Mouse (Mus musculus) left cerebral cortex, adult 8-10 months (tissue): ENCODE results near the gene Sh3bp5. TPM values are rescaled to one million over a fixed set of nuclear protein-coding genes. Genes with fewer than 3 reads are reported as not detected.

Experiments
- total RNA-seq, 4 experiments: library from RNA; stranded (reverse); gene quantifications; 2 replicates each; pipeline ENCODE4 v1.2.4; 2022

Sh3bp5 gene
- total RNA-seq, 4 experiments from 2014 or later = 44.6 to 70.2 (median 56.1) TPM

Other genes with a start within 250 kb of the Sh3bp5 start
- gene Tnnc1, start 227.8 kb downstream of the Sh3bp5 start, total RNA-seq = 10 to 100 TPM; 19.5 to 22.6 (median 19.7) TPM
- gene Nisch, start 219.1 kb downstream of the Sh3bp5 start, total RNA-seq = 100 to 1,000 TPM; 363 to 424 (median 392) TPM
- 1 to 10 TPM; 5.0 to 6.0 (median 5.7) TPM for gene Sema3g, start 218.2 kb downstream of the Sh3bp5 start, total RNA-seq
- gene Phf7, start 184.8 kb downstream of the Sh3bp5 start, total RNA-seq = 1 to 10 TPM; 5.1 to 6.3 (median 5.7) TPM
- gene Bap1, start 184.6 kb downstream of the Sh3bp5 start, total RNA-seq = 100 to 1,000 TPM; 131 to 140 (median 137) TPM
- gene Dnah1, start 112.2 kb downstream of the Sh3bp5 start, total RNA-seq = 1 to 10 TPM; 4.9 to 7.0 (median 5.6) TPM
- gene Capn7, start 99.4 kb downstream of the Sh3bp5 start, total RNA-seq = 10 to 100 TPM; 30.4 to 33.8 (median 31.8) TPM
- 10 to 100 TPM; 12.5 to 16.6 (median 13.3) TPM for gene Eaf1, start 58.3 kb upstream of the Sh3bp5 start, total RNA-seq
- gene Mettl6, start 59.0 kb upstream of the Sh3bp5 start, total RNA-seq = 10 to 100 TPM; 30.8 to 37.8 (median 34.0) TPM
- 1 to 10 TPM in 2 of 4 experiments, under 1 TPM in 2; 0.82 to 1.6 (median 1.2) TPM for gene Colq, start 155.3 kb upstream of the Sh3bp5 start, total RNA-seq
- not detected for gene Gm49387, start 204.8 kb upstream of the Sh3bp5 start, total RNA-seq
- gene Btd, start 204.9 kb upstream of the Sh3bp5 start, total RNA-seq = 10 to 100 TPM; 10.5 to 13.9 (median 11.4) TPM
- gene Hacl1, start 205.2 kb upstream of the Sh3bp5 start, total RNA-seq = 10 to 100 TPM in 2 of 4 experiments, 1 to 10 TPM in 2; 6.4 to 10.4 (median 9.8) TPM